Mouse (Mus musculus): Measurements from ENCODE around the gene Cachd1.

DNA sequence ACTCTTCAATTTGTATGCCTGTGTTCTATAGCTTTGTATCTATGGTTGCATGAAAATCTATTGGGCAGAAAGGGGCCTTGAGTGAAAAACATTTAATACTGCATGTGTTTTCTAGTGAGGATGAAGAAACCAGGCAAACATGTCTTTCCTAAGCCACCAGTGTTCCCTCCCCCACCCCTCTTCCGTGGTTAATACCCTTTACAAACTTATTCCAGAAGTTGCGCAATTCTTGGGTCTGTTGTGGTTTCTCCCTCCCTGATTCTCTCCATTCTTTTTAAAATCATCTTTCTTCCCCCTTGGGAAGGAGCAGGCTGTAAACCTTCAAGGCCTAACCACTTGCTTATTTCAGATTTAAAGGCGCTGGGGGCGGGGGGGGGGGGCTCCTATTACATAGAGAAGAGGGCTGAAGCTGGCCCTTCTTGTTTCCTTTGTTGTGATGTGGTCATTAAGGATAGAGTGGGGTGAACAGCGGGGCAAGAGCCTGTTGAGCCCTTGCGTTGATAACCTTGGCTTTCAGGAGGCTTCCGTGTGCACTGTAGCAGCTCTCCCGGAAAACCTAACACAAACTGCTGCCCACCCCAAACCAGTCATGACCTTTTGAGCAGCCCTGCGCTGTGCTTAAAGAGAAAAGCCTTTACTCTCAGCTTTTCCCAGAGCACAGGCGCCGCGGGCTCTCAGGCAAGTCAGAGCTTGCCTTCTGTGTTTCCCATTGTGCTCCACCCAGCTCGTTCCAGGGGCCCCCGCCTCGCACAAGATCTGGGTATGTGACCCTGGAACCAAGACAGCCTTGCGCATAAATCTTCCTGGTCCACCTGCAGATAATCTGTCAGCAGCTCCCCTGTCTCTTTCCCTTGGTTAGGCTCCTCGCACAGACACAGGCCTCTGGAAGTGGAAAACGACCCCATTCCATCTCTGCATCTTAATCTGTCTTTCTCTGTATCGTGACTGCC, 109.6 kb downstream of the Cachd1 start:
- TF ChIP-seq CTCF (IDR thresholded peaks at IDR 0.05; ENCODE audit: insufficient read depth, low read depth, low read length) (no peak), POLR2A (IDR thresholded peaks at IDR 0.05; ENCODE audit: insufficient read depth, low read depth, low read length) (no peak)
